Mouse (Mus musculus) small intestine, adult 2 months (tissue): ENCODE results near the gene Rngtt.

Experiments used
- CTCF ChIP-seq: fragments of 200-500 bp; IDR thresholded peaks from 2 replicates; pipeline ENCODE4 v1.5.1; 2012; ENCODE audit warnings: low read depth, mild to moderate bottlenecking, control low read depth, inconsistent platforms, low read length, moderate library complexity, mixed read lengths; ENCODE audit not compliant: insufficient replicate concordance, insufficient read length; ENCODE audit errors: extremely low read depth
- POLR2A ChIP-seq: fragments of 200-500 bp; IDR thresholded peaks from 2 replicates; pipeline ENCODE4 v1.6.1; 2012; ENCODE audit warnings: low read depth, mild to moderate bottlenecking, control low read depth, inconsistent platforms, low read length, moderate library complexity

DNA sequence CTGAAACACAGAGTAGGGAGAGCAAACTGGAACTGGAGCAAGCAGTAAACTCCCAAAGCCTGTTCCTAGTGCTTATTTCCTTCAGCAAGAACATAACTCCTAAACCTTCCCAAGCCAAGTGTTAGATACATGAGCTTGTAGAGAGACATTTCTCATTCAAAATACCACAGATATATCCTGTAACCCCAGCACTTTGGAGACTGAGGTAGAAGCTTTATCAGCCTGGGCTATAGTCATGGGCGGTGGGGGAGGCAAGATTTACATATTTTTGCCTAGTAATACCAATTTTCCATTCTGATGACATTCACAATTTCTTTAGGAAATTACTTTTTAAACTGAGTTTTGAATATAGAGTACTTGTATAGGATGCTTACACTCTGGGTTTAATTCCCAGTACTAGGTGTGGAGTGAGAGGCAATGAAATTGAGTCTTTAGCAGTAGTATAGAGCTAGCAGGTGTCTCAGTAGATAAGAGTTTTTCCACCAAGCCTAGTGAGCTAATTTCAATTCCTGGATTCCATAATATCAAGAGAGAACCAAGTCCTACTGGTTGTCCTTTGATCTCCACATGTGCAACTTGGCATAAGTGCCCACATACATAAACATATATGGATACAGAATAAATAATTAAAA is 160.7 kb downstream of the Rngtt start:
- no peak for TF ChIP-seq CTCF
- TF ChIP-seq POLR2A: no peak
